Mouse (Mus musculus): ENCODE measurements around the gene Fancm.

DNA sequence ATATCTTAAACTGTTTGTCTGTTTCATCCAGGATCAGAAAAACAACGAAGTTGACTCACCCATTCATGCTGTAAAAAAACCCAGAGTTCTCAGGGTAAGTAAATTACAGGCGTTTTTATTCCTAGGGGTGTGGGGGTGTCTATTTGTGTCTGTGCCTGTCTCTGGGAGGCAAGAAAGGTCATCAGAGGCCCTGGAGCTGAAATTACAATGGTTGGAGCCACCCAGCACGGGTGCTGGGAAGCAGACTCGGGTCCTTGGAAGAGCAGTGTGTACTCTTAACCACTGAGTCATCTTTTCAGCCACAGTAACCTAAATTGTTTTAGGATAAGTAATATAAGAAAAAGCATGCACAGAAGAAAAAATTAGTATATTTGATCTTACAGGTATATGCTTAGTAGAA, 38.5 kb downstream of the Fancm start:
- TF ChIP-seq CTCF (IDR thresholded peaks at IDR 0.05; ENCODE audit: borderline replicate concordance, control insufficient read depth, extremely low read depth, insufficient read depth, low read length, poor library complexity) (no peak), POLR2A (IDR thresholded peaks at IDR 0.05; ENCODE audit: control insufficient read depth, extremely low read depth, insufficient read depth, low read length, poor library complexity) (no peak)
